Mouse (Mus musculus) lung, postnatal 0 days (tissue): ENCODE measurements around the gene Ccdc13.

Experiments
- CTCF ChIP-seq: IDR thresholded peaks from 2 replicates; pipeline ENCODE4 v1.5.1; 2016; ENCODE audit warnings: antibody characterized with exemption, mild to moderate bottlenecking
- EP300 ChIP-seq: IDR thresholded peaks from 2 replicates; pipeline ENCODE4 v1.6.1; 2016; ENCODE audit warnings: antibody characterized with exemption, mild to moderate bottlenecking, control low read depth

- TF ChIP-seq CTCF (no peak), EP300 (no peak)
Observed at GRCm38 (mm10) chr9:121847842-121848241, 8.6 kb upstream of the Ccdc13 start.
